Mouse (Mus musculus) stomach, postnatal 0 days (tissue): ENCODE measurements at regions not wholly inside any gene's neighbourhood (a gene's known extent, or its start where the extent isn't known, plus 50 kb on each side); places are given as distances from the start of the nearest gene placed in this dataset.

ENCODE experiments used
- CTCF ChIP-seq: IDR thresholded peaks from 2 replicates; pipeline ENCODE4 v1.5.1; 2016; ENCODE audit warnings: antibody characterized with exemption, low read depth, mild to moderate bottlenecking, moderate library complexity
- EP300 ChIP-seq: optimal IDR thresholded peaks from 2 replicates; pipeline ENCODE3; 2016; ENCODE audit warnings: antibody characterized with exemption

GRCm38 (mm10) chr5:126217746-126218145 is 686.2 kb downstream of the Tmem132b start:
- TF ChIP-seq EP300 (no peak), CTCF (no peak)
